Mouse (Mus musculus) ES-Bruce4 (cell line): ENCODE results near the gene Mlf2.

Source experiments
- CTCF ChIP-seq: IDR thresholded peaks from one replicate; pipeline ENCODE4 v1.8.1; 2011; ENCODE audit warnings: low read depth, low read length
- EP300 ChIP-seq: IDR thresholded peaks from 2 replicates; pipeline ENCODE4 v1.6.1; 2011; ENCODE audit warnings: low read depth, low read length; ENCODE audit not compliant: insufficient read depth

- TF ChIP-seq CTCF (peak; percentile 53), EP300 (no peak)
Measured at GRCm38 (mm10) chr6:124916695-124917517, 14.3 kb upstream of the Mlf2 start.
